Mouse (Mus musculus) cerebellum, postnatal 14 days (tissue): Measurements from ENCODE around the gene Ass1.
A peak's percentile ranks its signal among the peaks of the same experiment; 100 is the strongest.

ENCODE experiments used
- DNase-seq, 2 experiments: peaks; one replicate each; pipeline ENCODE4 v3.0.0; 2021; ENCODE audit warnings: mixed read lengths in 2 of 2

Gene Ass1

DNA sequence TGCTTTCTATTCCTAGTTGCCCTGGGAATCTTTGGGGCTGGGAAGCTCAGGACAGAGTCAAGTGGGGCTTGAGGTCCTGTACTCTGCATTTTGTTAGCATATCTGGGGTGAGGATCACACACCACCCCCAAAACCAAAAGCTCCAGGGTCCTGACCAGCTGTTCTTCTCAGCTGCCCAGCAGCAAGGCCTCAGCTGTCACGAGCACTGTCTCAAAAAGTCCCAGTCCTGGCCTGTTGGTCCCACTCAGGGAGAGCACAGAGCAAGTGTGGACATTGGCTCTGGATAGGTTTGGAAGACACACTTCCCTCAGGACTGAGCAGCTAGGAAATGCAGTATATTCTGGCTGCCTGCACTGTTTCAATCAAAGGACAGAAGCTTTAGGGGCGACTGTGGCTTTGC, 20.5 kb downstream of the Ass1 start:
- no peak for DNase-seq

DNA sequence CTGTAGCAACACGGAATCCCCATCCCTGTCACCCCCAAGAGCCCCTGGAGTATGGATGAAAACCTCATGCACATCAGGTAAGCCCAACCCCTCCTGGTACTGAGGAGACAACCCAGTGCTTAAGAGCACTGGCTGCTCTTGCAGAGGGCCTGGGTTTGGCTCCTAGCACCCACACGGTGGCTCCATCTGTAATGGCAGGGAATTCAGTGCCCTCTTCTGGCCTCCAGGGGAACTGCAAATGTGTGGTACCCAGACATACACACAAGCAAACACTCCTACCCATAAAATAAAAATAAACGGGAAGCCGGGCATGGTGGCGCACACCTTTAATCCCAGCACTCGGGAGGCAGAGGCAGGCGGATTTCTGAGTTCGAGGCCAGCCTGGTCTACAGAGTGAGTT, 22.3 kb downstream of the Ass1 start:
- no peak for DNase-seq

DNA sequence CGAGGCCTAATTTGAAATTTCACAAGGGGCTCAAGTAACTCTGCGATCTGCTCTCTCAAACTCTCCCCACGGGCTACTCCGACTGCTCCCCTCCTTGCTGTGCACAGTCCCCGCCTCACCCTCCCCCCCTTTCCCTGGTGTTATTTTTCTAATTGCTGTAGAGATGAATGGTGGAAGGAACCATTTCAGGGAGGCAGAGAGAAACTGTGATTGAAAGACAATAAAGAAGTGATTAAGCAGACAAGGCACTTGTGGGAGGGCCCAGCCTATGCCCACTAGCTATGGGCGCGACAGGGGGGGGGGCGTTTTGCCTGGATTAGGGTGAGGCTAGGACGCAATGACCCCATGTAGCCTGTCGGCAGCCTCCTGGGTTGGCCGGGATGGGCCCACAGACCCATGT, 23.2 kb downstream of the Ass1 start:
- no peak for DNase-seq

DNA sequence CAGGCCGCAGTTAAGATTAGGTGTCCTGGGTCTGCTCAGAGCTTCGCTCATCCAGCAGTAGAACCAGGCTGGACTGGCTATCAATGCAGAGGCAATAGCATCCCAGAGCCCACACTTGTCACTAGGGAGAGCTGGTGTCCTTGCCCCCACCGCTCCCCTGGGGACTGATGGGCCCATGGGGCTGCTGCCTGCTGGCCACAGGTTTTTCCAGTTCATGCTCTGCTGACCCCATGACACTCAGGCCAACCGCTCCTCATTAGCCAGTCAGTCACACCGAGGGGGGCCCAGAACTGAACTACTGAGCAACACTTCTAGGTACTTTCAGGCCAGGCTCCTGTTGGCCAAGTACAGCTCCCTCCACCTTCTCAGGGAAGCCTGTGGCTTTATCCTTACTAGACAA, 24.3 kb downstream of the Ass1 start:
- DNase-seq: no peak

DNA sequence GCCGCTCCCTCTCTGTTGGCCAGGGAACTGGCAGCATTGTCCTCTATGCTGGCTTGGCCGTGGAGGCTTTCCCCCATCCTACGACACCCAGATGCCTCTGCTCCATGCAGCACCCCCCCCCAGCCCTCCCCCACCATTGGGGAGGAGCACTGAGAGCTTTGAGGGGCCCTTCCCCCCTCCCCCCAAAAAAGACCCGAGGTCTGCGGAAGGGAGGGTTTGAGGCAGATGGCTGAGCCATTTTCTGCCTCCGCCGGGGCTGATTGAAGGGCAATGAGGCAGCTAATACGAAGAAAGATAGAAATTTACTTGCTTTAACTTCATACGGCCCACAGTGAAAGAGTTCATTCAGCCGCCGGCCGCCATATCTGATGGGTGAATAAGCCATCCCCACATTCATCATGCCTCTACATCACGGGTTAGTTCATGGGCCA, 25.1 kb downstream of the Ass1 start:
- DNase-seq: no peak

DNA sequence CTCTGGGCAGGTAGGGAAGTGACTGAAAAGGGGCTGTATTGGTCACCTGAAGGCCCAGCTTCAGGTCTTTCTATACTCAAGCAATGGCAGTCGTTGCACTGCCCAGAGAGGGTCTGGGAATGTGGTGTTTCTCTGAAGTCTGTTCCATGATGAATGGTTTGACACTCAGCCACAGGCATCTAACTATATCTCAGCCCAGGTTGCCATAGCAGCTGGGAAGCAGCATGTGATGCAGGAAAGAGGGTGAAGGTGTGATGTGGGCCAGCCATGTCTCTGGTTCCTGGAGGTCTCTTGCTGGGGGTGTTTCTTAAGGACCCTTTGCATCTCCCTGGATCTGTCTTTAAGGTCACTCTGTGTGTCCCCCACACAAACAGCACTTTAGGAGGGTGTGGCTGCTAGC, 26.1 kb downstream of the Ass1 start:
- no peak for DNase-seq

DNA sequence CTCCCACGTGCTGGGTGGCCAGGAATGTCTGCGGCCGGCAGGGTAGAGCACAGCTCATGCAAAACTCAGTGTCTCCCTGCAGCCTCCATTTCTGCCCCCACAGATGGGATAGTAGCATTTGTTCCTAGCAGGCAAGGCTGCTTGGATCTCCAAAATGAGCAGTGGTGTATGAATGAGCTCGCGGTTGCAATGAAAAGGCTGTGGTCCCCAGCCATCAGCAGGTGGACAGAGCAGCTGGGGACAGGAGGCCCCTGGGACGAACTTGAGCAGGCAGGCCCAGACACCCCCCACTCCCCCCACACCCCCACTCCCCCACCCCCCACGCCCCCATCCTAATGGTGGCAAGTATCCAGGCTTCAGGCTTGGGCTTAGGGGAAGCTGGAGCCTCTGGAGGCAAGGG, 27.1 kb downstream of the Ass1 start:
- no peak for DNase-seq

DNA sequence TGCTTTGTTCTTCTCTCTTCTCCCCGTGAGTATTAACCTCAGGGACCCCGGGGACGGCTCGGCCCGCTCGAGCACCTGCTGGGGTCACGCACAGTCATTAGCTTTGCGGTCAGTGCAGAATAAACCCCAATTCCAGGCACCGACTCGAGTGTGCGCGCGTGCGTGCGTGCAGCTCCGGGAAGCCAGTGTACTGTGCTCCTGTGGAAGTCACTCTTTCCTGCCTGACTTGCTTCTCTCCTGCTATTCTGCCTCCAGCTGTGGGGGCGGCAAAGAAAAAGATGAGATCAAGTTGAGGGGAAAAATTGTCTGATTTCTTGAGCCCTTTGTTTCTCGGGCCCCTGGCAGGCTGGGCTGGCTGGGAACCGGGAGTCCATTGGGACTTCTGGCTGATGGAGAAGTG, 27.6 kb downstream of the Ass1 start:
- no peak for DNase-seq

DNA sequence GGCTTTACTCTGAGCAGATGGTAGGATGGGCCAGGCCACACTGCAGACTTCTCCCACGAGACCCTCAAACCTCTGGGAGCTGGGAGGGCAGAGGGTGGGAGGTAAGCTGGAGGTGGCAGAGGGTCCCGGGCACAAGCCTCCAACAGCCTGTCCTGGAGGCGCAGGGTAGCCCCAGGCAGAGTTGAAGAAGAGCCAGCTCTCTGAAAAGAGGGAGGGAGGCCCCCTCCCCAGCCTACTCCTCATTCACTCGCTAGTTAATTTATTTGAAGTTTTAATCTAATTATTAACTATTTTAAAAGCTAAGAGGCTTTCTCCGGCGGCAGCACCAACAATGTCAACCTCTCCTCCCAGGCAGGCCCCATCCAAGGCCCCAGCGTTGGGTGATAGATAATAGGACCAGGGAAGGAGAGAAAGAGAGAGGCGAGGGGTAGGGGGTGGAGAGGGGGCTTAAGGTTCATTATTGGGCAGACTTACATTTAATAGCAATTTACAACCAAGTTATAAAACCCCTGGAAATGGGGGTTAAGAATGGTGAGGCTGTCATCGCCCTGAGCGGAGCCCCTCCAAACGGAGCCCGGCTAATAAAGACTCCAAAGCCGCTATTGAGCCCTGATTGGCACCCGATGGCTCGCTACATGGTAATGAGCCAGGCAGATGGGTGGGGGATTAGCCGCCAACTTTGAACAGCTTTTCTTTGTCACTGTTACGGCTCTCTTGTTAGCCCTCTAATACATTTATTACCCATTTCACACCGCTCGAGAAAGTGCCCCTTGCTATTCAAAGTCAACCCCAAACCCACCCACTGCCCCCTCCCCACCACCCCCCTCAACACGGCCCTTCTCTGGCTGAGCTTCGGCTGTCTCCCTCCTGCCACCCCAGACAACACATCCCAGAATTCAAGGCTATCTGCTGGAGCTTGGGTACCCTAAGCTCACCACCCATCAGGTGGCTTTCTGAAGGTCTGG, 29.6 kb downstream of the Ass1 start:
- no peak for DNase-seq

DNA sequence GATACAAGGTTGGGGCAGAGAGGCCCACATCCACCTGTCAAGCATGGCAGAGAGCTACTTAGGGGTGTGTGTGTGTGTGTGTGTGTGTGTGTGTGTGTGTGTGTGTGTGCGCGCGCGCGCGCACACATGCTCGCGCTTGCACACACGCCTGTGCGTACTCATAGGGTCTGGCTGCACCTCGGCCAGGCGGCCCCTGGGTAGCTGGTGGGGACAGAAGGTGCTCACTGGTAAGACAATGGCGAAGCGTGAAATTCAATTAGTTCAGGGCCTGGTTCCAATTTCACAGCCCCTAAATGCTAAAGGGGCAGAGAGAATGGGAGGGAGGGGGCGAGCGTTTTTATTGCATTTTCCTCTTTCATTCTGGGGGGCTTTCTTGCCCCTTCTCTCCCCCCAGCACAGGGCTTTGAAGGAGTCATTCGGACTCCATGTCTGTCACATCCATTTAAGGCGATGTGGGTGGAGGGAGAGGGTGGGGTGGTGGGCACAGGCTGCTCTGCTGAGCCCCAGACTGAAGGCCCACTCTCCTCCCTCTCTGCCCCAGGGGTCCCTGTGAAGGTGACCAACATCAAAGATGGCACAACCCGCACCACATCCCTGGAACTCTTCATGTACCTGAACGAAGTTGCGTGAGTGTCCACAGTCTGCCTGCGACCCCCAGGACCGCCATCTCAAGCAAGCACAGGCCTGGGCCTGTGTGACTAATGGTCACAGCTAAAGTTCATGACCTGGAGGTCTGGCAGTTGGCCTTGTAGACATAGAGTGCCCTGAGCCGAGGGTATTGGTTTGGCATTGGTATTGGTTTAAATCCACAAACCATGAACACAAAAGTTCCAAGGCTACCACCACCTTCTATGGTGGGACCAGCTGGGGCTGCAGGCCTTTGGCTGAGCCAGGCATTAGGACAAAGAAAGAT, 30.5 kb downstream of the Ass1 start:
- peak in 1 of 2 experiments; percentile 32 for DNase-seq

DNA sequence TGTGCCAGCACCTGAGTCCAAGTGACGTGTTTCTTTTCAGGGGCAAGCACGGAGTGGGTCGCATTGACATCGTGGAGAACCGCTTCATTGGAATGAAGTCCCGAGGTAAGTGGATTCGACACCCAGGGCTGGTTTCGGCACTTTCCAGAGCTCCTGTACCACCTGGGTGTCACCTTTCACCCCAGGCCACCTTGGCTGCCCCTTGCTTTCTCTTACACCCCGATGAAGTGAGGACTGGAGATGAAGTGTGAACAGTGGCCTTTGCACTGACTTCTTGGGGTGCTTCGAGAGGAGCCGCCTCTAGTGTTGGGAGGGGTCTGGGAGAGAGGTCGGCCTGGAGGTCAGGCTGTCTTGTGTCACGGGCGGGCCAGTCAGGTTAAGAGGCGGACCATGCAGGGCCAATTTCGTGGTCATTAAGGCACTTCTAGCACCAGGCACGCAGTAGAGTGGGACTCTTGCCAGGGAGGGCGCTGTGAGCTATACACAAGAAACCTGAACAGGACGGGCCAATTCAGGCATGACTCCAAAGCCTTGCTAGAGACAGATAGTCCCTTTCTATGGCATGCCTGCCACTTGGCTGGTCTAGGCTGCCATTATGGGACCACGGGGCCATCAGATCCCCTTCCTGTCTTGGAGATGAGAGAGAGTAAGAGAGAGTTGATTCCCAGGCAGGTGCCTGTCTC, 31.6 kb downstream of the Ass1 start:
- DNase-seq: peak; percentile 86 to 90

DNA sequence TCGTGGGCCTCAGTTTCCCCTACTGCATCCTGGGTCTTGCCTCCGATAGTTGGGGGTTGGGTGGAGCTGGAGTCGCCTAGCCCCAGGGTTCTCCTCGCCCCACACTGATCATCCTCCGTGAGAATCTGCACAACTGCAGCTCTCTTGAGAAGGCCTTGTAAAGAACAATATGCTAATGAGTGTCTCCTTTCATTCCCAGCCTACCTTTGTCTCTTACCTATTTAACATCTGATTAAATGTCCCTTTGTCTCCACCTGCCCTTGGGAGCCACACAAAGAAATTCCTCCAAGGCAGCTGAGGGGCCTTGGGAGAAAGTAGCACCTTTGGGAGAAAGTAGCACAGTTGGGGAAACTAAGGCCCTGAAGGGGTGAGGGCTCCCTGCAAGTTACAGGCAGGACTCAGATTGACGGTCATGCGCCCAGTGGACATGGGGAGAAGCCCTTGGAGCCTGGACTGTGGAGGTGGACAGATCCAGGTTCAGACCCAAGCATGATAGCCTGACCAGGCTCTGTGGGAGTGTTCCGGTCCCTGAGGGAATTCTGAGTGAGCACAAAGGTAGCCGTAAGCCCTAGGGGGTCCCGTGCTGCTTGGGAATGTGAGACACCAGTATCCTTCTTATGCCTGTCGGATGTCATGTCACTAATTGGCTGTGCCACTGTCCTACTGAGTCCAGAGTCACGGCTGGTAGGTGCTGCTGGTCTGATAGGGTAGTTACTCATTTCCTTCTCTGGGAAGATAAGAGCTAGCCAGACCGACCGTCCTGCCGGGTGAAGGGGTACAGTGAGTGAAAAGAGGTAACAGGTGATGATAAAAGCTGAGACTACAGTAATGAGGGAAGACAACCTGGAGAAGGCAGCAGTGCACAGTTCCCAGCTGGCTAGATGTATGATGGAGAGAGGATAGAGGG, 32.9 kb downstream of the Ass1 start:
- no peak for DNase-seq

DNA sequence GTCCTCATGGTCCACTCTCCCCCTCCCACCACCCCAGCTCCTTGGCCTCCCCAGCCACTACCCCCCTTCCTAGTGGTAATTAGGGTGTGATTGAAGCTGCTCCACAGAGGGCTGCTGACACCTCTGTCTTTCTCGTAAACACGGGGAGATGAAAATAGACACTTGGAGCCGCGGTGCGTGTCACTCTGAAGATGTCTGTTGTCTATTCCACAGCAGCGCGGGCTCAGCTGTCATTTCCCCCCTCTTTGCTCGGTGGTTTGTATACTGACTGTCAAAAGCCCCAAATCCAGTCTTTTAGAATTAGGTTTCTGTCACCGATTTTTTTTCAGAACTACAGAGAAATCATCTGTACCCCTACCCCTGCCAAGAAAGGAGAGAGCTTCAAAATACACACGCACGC, 35.5 kb downstream of the Ass1 start:
- no peak for DNase-seq

DNA sequence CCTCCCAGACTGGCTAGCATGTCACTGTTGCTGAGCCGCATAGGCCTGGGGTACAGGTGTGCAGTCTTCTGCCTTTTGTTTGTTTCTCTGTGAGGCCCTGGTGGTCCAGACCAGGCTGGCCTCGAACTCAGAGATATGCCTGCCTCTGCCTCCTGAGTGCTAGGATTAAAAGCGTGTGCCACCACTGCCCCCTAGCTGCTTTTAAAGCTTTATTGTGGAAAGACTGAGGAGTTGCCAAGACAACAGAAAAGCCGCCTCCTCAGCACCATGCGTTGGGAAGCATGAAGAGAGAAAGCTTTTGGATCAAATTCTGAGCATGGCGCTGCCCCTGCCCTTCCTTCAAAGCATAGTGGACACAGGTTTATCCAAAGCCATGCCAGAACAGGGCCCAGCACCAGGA, 38.8 kb downstream of the Ass1 start:
- DNase-seq: no peak

DNA sequence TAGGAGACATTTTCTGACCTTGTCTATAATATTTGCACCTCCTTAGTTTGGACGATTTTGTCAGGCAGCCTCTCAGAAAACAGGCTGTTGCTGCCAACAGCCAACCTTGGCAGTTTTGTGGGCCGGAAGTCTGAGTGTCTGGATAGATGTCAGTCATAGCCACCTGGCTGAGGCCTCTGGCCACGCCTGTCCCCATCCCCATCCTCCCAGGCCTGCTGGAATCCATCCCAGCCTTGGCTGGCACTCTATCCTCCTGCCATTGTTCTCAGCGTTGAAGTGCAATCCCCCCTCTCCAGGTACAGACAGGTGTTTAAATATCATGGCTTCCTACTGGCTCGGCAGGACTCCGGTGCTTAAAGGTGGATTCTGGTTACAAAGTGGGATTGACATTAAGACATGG, 41.3 kb downstream of the Ass1 start:
- DNase-seq: peak; percentile 69 to 70

DNA sequence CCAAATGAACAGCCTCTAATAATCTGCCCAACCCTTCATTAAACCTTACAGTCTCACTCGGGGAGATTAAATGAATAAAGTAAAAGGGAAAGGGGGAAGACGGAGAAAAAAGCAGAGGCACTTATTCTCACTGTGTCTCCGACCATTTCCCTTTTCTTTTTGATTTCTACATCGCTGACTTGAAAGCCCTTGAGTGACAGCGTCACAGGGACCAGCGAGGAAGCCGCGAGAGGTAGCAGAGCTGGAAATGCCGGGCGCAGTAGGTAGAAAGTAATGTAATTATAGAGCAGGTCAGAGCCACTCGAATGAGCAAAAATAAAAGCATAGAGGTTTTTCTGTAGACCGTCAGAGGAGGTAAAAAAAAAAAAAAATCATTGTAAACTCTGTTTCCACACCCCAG, 46.5 kb downstream of the Ass1 start:
- DNase-seq: no peak

DNA sequence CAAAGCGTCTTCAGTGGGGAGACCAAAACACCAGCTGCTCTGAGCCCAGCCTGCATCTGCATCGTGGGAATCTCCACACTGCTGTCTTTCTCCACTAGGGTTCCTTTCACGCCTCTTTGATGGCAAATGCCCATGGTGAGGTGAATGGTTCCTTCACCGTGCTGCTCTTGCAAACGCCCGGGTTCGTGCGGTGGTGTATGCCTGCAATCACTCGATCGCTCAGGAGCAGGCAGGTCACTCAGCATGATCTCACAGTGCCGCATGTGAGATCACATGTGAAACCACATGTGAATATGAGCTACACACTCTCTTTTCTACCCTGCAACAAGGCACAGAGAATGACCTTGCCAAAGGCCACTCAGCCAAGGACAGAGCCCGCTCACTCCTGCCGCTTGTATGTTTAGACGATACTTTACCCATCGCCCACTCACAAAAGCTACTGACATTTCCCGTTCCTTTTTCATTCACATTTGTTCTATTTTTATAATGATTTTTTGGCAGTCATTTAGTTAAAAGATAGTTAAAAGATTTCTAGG, 51.9 kb downstream of the Ass1 start:
- DNase-seq: no peak

DNA sequence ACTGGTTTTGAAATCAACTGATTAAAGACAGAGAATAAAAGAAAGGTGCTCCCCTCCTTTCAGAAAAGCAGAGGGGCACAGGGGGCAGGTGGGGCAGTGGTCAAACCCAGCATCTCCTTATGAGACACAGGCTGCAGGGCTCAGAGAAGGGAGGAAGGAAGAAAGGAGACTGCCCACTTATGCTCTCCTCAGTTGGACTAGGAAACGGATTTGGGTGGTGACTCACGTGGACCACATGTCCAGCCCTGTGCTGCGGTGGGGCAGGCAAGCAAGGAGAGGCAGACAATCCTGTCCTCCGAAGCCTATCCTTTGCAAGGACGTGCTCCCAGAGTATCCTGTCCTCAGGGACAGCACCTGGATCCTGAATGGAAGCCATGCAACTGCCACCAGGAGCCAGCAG, 54.6 kb downstream of the Ass1 start:
- no peak for DNase-seq

DNA sequence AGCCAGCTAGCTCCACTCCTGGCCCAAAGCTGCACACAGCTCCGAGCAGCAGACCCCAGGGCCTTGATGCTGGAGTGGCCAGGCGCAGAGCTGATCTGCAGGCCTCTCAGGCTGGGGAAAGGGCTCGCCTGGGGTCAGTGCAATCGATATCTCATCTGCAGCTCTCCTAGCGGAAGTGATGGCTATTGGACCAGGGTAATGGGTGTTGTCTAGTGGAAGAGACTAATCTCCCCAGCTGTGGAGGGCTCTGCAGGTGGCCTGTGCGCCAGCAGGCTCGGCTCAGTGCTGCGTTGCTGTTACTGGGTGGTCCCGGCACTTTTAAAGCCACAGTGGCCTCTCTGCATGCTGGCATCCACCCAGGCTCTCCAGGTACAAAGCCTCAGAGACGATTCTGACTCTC, 55.8 kb downstream of the Ass1 start:
- DNase-seq: no peak

DNA sequence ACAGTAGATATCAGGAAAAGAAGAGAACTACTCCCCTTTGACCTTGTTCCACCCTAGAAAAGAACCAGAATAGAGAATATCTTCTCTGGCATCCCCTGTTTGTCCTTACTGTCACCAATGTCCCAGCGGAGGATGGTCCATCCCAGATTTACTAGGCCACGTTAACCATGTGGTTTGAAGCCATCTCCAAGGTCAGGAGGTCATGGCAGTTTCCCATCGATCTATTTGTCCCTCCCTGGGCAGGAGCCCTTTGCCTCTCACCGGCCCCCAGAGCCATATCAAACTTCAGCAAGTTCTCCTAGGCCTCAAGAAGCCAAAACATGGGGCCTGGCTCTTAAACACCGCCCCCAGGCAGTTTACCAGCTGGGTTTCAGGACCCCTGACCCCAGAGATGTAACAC, 60.2 kb downstream of the Ass1 start:
- no peak for DNase-seq

DNA sequence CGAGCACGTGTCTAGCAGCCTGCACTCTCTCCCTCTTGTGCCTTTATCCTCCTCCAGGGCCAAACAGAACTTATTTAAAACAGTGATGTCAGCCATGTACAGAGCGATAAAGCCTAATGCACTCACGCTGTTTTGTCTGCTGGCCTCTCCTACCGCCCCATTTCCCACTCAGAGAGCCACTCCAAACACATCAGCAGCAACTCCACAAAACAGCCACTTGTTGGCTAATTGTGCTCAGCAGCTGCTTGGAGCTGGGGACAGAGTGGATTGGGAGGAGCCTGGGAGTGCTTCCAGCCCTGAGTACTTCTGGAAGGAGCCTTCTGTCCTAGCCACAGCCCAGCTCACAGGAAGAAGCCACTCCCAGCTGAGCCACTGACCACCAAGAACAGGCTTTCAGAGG, 67.0 kb downstream of the Ass1 start:
- no peak for DNase-seq

DNA sequence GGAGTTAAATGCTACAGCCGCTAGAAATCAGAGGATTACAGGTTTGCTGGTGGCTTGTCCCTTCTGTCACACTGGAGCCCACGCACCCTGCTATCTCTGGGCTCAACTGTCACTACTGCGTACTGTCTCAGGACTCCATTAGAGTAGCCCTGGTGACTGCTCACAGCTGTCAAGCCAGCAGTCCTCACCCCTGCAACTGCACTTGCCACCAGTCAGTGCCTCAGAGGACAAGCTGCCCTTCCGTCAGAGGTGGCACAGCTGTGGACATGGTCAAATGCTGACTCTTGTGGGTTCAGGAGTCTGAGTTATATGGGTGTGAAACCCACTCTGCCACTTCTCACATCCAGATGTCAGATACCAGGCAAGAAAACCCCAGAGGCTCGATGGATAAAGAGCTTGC, 68.7 kb downstream of the Ass1 start:
- DNase-seq: no peak
